Mouse (Mus musculus): Measurements from ENCODE around the gene Nfe2. TPM values are rescaled to one million over a fixed set of nuclear protein-coding genes. Genes with fewer than 3 reads are reported as not detected.

Gene Nfe2
- polyA plus RNA-seq (2015; fragmentation: Nextera tagmentation; extraction: Ambion mirVana), result 2.4 and 2.9 TPM in 2 replicates

DNA sequence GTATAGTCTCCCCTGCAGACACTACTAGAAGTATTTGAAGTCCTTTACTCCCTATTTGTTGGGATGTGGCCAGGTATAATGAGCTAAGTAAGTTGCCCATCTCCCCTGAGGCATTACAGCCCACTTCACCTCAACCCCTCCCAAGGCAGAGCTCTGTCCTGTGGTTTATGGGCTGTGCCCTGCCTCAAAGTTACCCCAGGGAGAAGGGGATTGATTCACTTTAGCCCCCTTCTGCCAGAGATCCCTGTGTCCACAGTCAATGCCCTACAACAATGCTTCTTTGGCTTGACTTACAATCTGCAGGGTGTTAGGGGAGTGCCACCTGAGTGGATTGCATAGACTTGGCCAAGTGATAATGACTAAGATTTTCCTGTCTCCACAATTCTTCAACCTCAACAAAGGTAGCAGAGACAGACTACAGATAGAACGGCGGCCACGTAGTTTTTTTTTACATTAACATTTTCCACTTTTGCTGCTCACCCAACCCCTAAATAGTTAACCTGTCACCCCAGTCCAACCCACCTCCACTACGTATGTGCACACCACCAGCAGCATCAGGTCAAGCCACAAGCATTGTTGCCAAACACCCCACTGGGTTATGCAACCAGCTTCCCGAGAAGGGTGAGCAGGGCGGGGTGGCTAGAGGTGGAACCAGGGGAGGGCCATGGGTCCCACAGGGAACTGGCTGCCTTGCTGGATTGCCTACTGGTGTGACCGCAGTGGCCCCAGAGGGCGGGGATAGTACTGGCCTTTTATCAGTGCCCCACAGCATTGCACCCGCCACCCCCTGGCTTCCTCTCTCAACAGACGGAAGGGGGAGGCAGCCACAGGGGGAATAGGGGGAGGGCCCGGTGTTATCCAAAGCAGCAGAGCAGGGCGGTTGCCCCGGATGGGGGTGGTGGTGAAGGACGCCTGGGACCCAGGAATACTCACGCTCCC is at the start of gene Nfe2:
TSS of gene Nfe2 (minus strand) at position 614 of the 939 bp plus-strand sequence.
- H3K9me3 ChIP-seq, result no peaks in the 10 kb centered on the region
- peak within 1 kb of the TSS; percentile 48 for H3K4me2 ChIP-seq
- no peak within 1 kb of the TSS for H3K27ac ChIP-seq
- no peaks in the 10 kb centered on the region for H3K36me3 ChIP-seq
- H3K9ac ChIP-seq, result peak within 1 kb of the TSS; percentile 51; the same call in 1 of the 2 replicates
- no peak for ATAC-seq (ENCODE audit: insufficient number of reproducible peaks, insufficient read depth, low FRiP score, low TSS enrichment, low read depth)
- peaks cover 30% of the 10 kb centered on the region for H3K4me1 ChIP-seq
- WGBS, result 15% methylated on average over 15 of the region's 15 CpGs
- H3K4me3 ChIP-seq, result peak within 1 kb of the TSS; percentile 6; the same call in 1 of the 2 replicates
- peaks cover 5% of the 10 kb centered on the region; the same call in 1 of the 2 replicates for H3K27me3 ChIP-seq

DNA sequence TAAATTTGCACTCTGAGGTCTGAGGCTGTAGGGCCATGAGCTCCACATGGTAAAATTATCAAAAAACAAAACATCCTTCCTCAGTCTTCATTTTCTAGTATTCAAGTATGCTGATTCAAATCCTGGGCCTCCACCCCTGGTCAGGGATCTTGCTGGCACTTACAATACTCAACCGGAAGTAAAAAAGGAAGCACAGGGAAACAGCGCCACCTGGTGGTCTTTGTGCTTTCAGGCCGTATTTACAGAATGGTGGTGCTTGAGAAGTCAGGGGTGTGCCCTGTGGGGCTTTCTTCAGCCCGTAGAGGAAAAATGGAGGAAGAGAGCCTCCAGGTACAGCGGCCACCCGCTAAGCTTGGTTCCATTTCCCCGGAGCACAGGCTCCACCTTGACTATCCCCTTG is 48.9 kb upstream of the Nfe2 start:
- peak overlapping the region; percentile 28 for H3K4me2 ChIP-seq
- H3K27ac ChIP-seq, result no peak overlapping the region
- no peaks in the 10 kb centered on the region for H3K9me3 ChIP-seq
- H3K36me3 ChIP-seq, result no peaks in the 10 kb centered on the region
- ATAC-seq (ENCODE audit: insufficient number of reproducible peaks, insufficient read depth, low FRiP score, low TSS enrichment, low read depth), result no peak
- no peak overlapping the region for H3K9ac ChIP-seq
- H3K4me1 ChIP-seq, result peaks cover 52% of the 10 kb centered on the region
- under 1% methylated on average over 7 of the region's 7 CpGs for WGBS
- no peak overlapping the region for H3K4me3 ChIP-seq
- peaks cover 11% of the 10 kb centered on the region for H3K27me3 ChIP-seq

DNA sequence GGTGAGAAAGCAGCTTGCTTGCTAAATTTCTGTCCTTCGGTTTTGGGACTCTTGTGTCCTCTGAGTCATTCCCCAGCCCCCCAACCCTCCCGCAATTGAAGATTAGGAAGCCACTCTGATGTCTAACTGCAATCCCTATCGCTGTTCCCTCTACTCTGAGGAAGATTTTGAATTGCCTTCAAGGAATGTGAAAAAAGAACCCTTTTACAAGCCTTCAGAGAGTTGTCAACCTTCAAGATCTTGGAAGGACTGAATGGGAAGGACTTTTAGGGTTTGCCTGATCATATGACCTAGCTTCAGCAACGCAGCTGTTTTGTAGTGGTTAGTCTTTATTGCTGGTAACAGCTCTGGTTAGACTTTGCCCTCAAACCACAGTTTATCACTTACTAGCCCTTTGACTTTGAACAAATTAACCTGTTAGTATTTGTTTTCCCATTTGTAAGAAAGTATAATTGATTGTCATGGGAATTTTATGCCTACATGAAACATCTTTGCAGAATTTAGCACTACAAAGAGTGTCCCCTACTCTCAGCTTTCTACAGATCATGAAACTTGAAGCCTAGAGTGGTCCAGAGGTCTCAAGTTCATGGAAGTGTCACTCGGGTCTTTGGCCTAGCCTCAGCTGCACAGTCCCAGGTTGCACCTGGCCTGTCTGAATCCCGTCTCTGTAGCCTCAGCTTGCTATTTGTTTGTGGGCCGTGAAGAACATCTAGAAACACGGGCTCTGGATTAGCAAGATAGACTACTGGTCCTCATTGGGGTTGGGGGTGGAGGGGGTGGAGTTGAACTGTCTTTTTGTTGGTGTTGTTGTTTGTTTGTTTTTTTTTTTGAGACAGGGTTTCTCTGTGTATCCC is 47.8 kb upstream of the Nfe2 start:
- no peaks in the 10 kb centered on the region for H3K9me3 ChIP-seq
- peak overlapping the region; percentile 98 for H3K27ac ChIP-seq
- H3K4me2 ChIP-seq, result peak overlapping the region; percentile 82
- H3K9ac ChIP-seq, result peak overlapping the region; percentile 75
- no peak for ATAC-seq (ENCODE audit: insufficient number of reproducible peaks, insufficient read depth, low FRiP score, low TSS enrichment, low read depth)
- peaks cover 63% of the 10 kb centered on the region for H3K4me1 ChIP-seq
- H3K36me3 ChIP-seq, result no peaks in the 10 kb centered on the region
- H3K4me3 ChIP-seq, result peak overlapping the region; percentile 52
- H3K27me3 ChIP-seq, result peaks cover 11% of the 10 kb centered on the region
- 24% methylated on average over 8 of the region's 8 CpGs for WGBS

DNA sequence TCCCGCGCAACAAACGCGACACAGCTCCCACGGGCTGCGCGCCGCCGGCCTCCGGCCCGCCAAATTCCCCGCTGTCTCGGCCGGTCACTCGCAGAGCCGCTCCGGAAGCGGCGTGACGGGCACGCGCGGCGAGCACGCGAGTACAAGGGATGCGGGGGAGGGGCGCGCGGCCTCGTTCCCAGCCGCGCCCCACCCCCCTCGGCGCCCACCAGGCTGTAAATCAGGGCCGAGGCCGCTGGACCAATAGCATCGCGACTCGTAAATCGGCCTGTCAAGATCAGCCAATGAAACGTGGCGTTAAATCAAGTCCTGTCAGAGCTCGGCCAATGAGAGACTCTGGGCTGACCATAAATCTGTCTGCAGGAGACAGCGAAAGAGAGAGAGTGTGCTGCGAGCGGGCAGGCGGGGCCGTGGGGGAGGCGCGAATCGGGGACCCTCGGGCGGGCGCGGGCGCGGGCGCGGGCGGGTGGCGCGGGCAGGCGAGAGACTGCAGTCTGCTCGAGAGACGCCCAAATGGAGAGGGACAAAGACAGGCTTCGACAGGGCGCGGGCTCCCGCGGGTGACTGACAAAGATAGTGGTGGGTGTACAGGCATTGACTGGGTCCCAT is 47.0 kb upstream of the Nfe2 start:
- H3K27me3 ChIP-seq, result peaks cover 11% of the 10 kb centered on the region
- peak overlapping the region; percentile 52 for H3K4me3 ChIP-seq
- no peaks in the 10 kb centered on the region for H3K36me3 ChIP-seq
- peak overlapping the region; percentile 79 for H3K9ac ChIP-seq
- peak; percentile 91 for ATAC-seq (ENCODE audit: insufficient number of reproducible peaks, insufficient read depth, low FRiP score, low TSS enrichment, low read depth)
- peak overlapping the region; percentile 82 for H3K4me2 ChIP-seq
- H3K27ac ChIP-seq, result peak overlapping the region; percentile 98
- peaks cover 71% of the 10 kb centered on the region for H3K4me1 ChIP-seq
- under 1% methylated on average over 71 of the region's 71 CpGs for WGBS
- H3K9me3 ChIP-seq, result no peaks in the 10 kb centered on the region

DNA sequence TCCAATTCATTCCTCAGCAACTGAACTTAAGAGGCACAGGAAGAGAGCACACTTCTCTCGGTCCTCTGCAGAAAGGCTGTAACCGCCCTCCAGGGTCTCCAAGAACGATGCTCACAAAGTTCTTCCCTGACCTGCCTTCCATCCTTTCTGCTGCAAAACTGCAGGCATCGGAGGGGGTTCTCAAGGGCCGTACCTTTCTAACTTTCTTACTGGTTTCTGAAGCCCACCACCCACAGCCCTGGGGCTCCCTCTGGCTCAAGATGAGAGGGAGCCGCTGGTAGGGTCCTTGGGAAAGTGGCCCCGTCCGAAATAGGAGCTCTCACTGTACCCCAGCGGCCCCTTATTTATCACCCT is 46.4 kb upstream of the Nfe2 start:
- Histone ChIP-seq H3K27ac (peak overlapping the region; percentile 98), H3K4me1 (peaks cover 77% of the 10 kb centered on the region), H3K27me3 (peaks cover 11% of the 10 kb centered on the region), H3K9ac (peak overlapping the region; percentile 79), H3K36me3 (no peaks in the 10 kb centered on the region), H3K4me2 (peak overlapping the region; percentile 82), H3K4me3 (peak overlapping the region; percentile 52), H3K9me3 (no peaks in the 10 kb centered on the region)
- under 1% methylated on average over 9 of the region's 9 CpGs for WGBS
- no peak for ATAC-seq (ENCODE audit: insufficient number of reproducible peaks, insufficient read depth, low FRiP score, low TSS enrichment, low read depth)

DNA sequence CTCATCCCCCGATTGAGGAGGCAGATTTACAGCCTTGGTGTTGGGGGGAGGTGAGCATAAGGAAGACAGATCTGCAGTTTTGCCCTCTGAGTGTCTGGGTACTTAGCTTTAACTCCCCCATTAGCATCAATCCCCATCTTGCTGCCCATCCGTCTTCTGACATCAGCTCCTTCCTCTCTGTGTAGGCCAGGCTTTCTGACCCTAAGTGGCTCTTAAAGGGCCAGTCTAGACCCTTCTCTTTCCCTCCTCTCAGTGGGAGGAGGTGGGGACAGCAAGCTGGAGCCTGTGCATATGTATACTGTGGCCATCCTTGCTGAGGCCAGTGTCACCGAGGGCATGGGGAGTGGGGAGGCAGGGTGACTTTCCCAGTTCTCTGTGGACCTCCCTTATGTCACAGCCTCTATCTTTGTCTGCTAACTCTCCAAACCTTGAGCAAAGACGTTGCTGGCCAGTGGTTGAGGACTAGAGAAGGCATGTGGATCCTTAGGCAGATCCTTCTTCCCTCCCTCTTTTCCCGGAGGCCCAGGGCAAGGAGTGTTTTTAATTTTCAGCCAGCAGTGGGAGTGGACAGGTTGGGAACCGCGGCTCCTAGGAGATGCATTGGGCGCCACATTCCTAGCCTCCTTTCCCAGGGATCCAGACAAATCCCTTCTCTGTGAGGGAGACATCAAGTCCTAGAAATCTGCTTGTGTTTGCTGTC is 45.9 kb upstream of the Nfe2 start:
- Histone ChIP-seq H3K27ac (peak overlapping the region; percentile 98), H3K9ac (peak overlapping the region; percentile 79), H3K36me3 (peaks cover 3% of the 10 kb centered on the region; the same call in 1 of the 2 replicates), H3K9me3 (no peaks in the 10 kb centered on the region), H3K4me2 (peak overlapping the region; percentile 82), H3K27me3 (peaks cover 6% of the 10 kb centered on the region), H3K4me1 (peaks cover 82% of the 10 kb centered on the region), H3K4me3 (peak overlapping the region; percentile 52)
- 8% methylated on average over 8 of the region's 8 CpGs for WGBS
- ATAC-seq (ENCODE audit: insufficient number of reproducible peaks, insufficient read depth, low FRiP score, low TSS enrichment, low read depth), result no peak

DNA sequence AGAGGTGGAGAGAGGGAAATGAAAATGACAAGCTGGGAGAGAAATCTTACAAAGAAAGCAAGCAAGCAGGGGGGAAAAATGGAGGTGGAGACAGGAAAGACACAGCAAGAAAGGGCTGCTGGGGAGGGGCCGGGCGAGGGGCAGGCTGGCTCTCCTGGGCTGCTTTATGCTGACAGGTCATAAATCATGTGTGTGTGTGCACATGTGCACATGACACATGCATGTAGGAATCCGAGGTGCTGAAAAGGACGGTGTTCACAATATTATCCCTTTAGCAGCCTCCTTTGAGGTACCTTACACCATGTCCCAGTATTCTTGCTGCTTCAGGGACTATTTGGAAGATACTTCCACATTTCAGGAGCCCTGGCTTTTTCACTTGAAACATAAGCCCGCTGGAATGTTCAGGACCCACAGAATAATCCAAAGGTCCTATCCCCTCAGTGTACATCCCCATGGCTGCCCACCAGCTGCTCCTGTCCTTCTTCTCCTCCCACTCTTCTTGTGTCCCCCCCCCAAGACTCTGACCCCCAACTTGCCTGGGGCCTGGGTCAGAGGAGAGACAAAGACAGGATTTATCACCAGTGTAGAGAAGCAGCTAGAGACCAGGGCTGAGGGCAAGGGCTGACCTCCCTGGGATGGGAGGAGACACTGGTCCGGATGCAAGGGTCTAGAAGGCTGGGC is 44.3 kb upstream of the Nfe2 start:
- no peak for ATAC-seq (ENCODE audit: insufficient number of reproducible peaks, insufficient read depth, low FRiP score, low TSS enrichment, low read depth)
- H3K9ac ChIP-seq, result peak overlapping the region; percentile 51; the same call in 1 of the 2 replicates
- 24% methylated on average over 6 of the region's 6 CpGs for WGBS

DNA sequence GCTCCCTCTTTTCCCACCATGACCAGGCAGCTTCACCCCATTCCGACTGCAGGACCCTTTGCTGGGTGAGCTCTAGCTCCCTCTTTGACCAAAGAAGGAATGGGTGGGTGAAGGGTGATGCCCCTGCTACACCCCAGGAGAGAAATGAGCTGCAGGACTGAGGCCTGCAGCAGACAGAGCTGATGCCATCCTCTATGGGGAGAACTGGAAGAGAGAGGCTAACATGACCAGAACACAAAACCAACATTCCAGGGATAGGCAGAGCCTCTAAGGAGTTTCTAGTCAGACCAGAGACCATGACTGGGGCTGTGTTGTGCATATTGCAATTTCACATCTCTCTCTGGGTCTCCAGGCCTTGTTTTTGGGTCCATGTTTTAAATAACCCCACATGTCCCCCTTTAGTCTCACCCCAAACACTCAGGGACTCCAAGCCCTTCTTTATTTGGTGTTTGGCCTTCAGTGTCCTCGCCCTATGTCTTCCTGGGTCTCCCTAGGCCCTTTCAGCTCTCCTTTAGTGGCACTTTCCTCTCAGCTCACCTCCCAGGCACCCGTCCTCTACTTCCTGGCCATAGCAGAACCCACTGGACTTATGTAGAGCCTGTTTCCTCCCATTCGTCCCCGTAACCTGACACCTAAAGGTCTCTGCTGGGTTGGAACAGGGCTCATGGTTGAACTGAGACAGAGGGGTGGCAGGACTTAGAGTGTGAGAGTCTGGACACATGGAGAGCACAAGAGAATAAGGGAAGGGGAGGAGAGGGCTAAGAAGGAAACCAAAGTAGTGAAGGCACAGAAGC is 43.5 kb upstream of the Nfe2 start:
- peak overlapping the region; percentile 98 for H3K27ac ChIP-seq
- H3K36me3 ChIP-seq, result peaks cover 25% of the 10 kb centered on the region
- peak overlapping the region; percentile 24; the same call in 1 of the 2 replicates for H3K4me2 ChIP-seq
- no peaks in the 10 kb centered on the region for H3K27me3 ChIP-seq
- H3K9me3 ChIP-seq, result no peaks in the 10 kb centered on the region
- no peak for ATAC-seq (ENCODE audit: insufficient number of reproducible peaks, insufficient read depth, low FRiP score, low TSS enrichment, low read depth)
- peaks cover 92% of the 10 kb centered on the region for H3K4me1 ChIP-seq
- H3K9ac ChIP-seq, result 0 out of 2 replicates have a peak overlapping the region, but pooled peaks have one; percentile 51
- 24% methylated on average over 5 of the region's 5 CpGs for WGBS
- no peak overlapping the region for H3K4me3 ChIP-seq

More for the DNA sequence above, 44.3 kb upstream of the Nfe2 start:
- Histone ChIP-seq H3K4me2 (peak overlapping the region; percentile 24; the same call in 1 of the 2 replicates), H3K27me3 (no peaks in the 10 kb centered on the region), H3K4me1 (peaks cover 91% of the 10 kb centered on the region), H3K4me3 (no peak overlapping the region), H3K9me3 (no peaks in the 10 kb centered on the region), H3K36me3 (peaks cover 18% of the 10 kb centered on the region), H3K27ac (peak overlapping the region; percentile 98)

DNA sequence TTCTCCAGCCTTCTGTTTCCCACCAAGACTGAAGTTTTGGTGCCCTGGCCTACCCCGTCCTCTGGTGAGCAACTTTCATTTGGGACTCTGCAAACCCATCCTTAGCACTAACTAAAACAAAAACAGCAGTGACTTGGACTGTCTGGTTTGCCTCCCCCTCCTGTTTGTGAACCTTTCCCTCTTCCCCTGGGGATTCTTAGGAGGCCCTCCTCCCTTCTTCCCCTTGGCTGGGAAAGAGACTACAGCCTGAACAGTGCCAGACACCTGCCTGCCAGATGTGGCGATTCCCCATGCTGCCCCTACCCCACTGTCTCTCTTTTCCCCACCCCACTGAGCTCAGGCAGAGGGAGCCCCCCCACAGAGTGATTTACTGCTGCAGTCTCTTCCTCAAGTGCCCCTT is 42.8 kb upstream of the Nfe2 start:
- 12% methylated on average over 2 of the region's 2 CpGs for WGBS
- H3K27ac ChIP-seq, result peak overlapping the region; percentile 98
- H3K4me3 ChIP-seq, result no peak overlapping the region
- peak overlapping the region; percentile 59 for H3K4me2 ChIP-seq
- H3K9me3 ChIP-seq, result no peaks in the 10 kb centered on the region
- ATAC-seq (ENCODE audit: insufficient number of reproducible peaks, insufficient read depth, low FRiP score, low TSS enrichment, low read depth), result peak; percentile 32
- no peaks in the 10 kb centered on the region for H3K27me3 ChIP-seq
- H3K4me1 ChIP-seq, result peaks cover 94% of the 10 kb centered on the region
- H3K9ac ChIP-seq, result no peak overlapping the region
- peaks cover 27% of the 10 kb centered on the region for H3K36me3 ChIP-seq

DNA sequence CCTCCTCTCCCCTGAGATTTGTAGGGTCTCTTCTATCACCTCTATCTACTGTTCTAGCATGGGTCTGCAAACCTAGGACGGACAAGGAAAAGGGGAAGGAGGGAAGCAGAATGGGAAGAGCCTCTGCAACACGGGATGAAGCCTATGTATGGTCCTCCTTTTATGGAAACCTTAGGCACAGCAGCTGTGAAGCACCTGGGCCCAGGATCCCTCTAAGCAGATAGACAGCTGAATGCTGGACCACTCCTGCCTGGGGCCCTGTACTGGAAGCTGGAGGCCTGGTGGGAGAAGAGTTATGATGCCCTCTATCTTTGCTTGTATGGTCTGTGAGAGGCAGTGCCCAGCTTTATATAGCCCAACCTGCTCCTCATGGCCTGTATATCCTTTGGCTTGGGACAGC is 42.4 kb upstream of the Nfe2 start:
- peak overlapping the region; percentile 54 for H3K9ac ChIP-seq
- peaks cover 94% of the 10 kb centered on the region for H3K4me1 ChIP-seq
- no peaks in the 10 kb centered on the region for H3K9me3 ChIP-seq
- H3K27ac ChIP-seq, result peak overlapping the region; percentile 98
- 6% methylated on average over 2 of the region's 2 CpGs for WGBS
- no peaks in the 10 kb centered on the region for H3K27me3 ChIP-seq
- peaks cover 31% of the 10 kb centered on the region for H3K36me3 ChIP-seq
- peak overlapping the region; percentile 59 for H3K4me2 ChIP-seq
- ATAC-seq (ENCODE audit: insufficient number of reproducible peaks, insufficient read depth, low FRiP score, low TSS enrichment, low read depth), result no peak
- H3K4me3 ChIP-seq, result peak overlapping the region; percentile 25
